Mouse (Mus musculus) C2C12 (cell line): ENCODE measurements around the gene Gal3st2b.

ENCODE experiments used
- CTCF ChIP-seq: IDR thresholded peaks from one replicate; pipeline ENCODE4 v1.5.1; 2011; ENCODE audit not compliant: control insufficient read depth, insufficient read depth, insufficient read length
- FOSL1 ChIP-seq: IDR thresholded peaks from one replicate; pipeline ENCODE4 v1.8.0; 2011; ENCODE audit warnings: mild to moderate bottlenecking, low read length; ENCODE audit not compliant: poor library complexity, insufficient read depth, severe bottlenecking

DNA sequence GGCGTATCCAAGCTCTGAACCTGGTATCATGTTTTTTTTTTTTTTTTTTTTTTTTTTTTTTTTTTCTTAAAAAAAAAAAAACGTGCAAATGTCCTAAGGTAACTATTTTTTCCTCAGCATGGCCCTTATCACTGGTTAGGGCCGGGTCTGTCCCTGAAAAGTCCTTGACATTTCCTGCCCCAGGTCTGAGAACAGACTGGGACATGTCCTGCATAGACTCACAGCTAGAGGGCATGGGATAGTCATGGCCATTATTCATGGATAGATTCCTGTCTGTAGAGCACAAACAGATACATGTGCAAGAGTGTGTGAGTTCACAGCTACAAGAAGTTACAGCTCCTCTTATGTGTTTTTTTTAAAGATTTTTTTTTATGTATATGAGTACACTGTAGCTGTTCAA lies 70.7 kb downstream of the Gal3st2b start:
- TF ChIP-seq CTCF: no peak
- TF ChIP-seq FOSL1: no peak
